Mouse (Mus musculus) heart, embryonic 14.5 days (tissue): ENCODE measurements around the gene Il3. TPM values are rescaled to one million over a fixed set of nuclear protein-coding genes. Genes with fewer than 3 reads are reported as not detected.

Experiments used
- ATAC-seq: fragments of 200-750 bp; cut with Nextera tagmentation; 2 replicates; pipeline ENCODE4 v1.8.0; 2017; ENCODE audit warnings: low read depth, moderate TSS enrichment; ENCODE audit not compliant: insufficient number of reproducible peaks, insufficient read depth, low FRiP score
- H3K27ac ChIP-seq, 2 experiments: fragments of 200-500 bp in 1 of 2; fragments of 300-500 bp in 1 of 2; sonication (generic) in 1 of 2; replicated peaks in 1 of 2; 2 replicates each; pipeline ENCODE4 v1.5.1; 2012 to 2014; ENCODE audit warnings: low read depth in 2 of 2, low read length in 2 of 2, control low read depth in 1 of 2, mild to moderate bottlenecking in 1 of 2, mixed read lengths in 1 of 2; ENCODE audit not compliant: control insufficient read depth in 1 of 2, insufficient read depth in 1 of 2
- H3K27me3 ChIP-seq: fragments of 300-500 bp; sonication (generic); 2 replicates; pipeline ENCODE4 v1.6.1; 2014; ENCODE audit warnings: mild to moderate bottlenecking, low read length, control low read depth; ENCODE audit not compliant: control insufficient read depth, insufficient read depth
- H3K36me3 ChIP-seq: fragments of 300-500 bp; sonication (generic); 2 replicates; pipeline ENCODE4 v1.6.1; 2014; ENCODE audit warnings: mild to moderate bottlenecking, control low read depth, low read length, mixed read lengths; ENCODE audit not compliant: control insufficient read depth, insufficient read depth
- H3K4me1 ChIP-seq, 2 experiments: fragments of 200-500 bp in 1 of 2; fragments of 300-500 bp in 1 of 2; sonication (generic) in 1 of 2; 2 replicates each; pipeline ENCODE4 v1.6.1; 2012 to 2014; ENCODE audit warnings: low read length in 2 of 2, control low read depth in 1 of 2, mixed read lengths in 1 of 2; ENCODE audit not compliant: control insufficient read depth in 2 of 2, insufficient read depth in 2 of 2
- H3K4me2 ChIP-seq: fragments of 300-500 bp; sonication (generic); 2 replicates; pipeline ENCODE4 v1.6.1; 2014; ENCODE audit warnings: mild to moderate bottlenecking, low read length
- H3K4me3 ChIP-seq, 2 experiments: fragments of 200-500 bp in 1 of 2; fragments of 300-500 bp in 1 of 2; sonication (generic) in 1 of 2; 2 replicates each; pipeline ENCODE4 v1.5.1; 2012 to 2014; ENCODE audit warnings: low read length in 2 of 2, mild to moderate bottlenecking in 2 of 2, control low read depth in 1 of 2, low read depth in 1 of 2, moderate library complexity in 1 of 2; ENCODE audit not compliant: control insufficient read depth in 1 of 2, insufficient read depth in 1 of 2
- H3K9ac ChIP-seq: fragments of 300-500 bp; sonication (generic); 2 replicates; pipeline ENCODE4 v1.6.1; 2014; ENCODE audit warnings: mild to moderate bottlenecking, low read length
- H3K9me3 ChIP-seq: fragments of 300-500 bp; sonication (generic); 2 replicates; pipeline ENCODE4 v1.6.1; 2016; ENCODE audit warnings: low read length, control low read depth; ENCODE audit not compliant: control insufficient read depth
- WGBS: fragments of 180-500 bp; shearing (Covaris S2); extraction: QIAGEN DNeasy Blood & Tissue Kit; methylation state at CpG from one replicate; pipeline ENCODE4 v1.1.7; 2014; 5-methylcytosine and 5-hydroxymethylcytosine counted together
- polyA plus RNA-seq: library from polyadenylated mRNA; unstranded; fragments of >200 nt; fragmentation: Nextera tagmentation; extraction: Ambion mirVana; gene quantifications from 2 replicates; pipeline ENCODE4 v1.2.1, GENCODE M21; 2014

Gene Il3
- polyA plus RNA-seq, 1 experiment from 2014 or later: not detected

GRCm38 (mm10) chr11:54224475-54224986, 42.5 kb downstream of the Il3 start:
- Histone ChIP-seq H3K27me3 (no peaks in the 10 kb centered on the region), H3K9ac (no peak overlapping the region)
- 78% methylated on average over 5 of the region's 5 CpGs for WGBS

GRCm38 (mm10) chr11:54223637-54224474, 43.2 kb downstream of the Il3 start:
- 82% methylated on average over 9 of the region's 9 CpGs for WGBS

More at GRCm38 (mm10) chr11:54224475-54224986, 42.5 kb downstream of the Il3 start:
- no peak overlapping the region for H3K4me3 ChIP-seq
- no peak overlapping the region for H3K4me2 ChIP-seq
- no peaks in the 10 kb centered on the region for H3K36me3 ChIP-seq
- ATAC-seq: no peak
- H3K9me3 ChIP-seq: no peaks in the 10 kb centered on the region
- H3K4me1 ChIP-seq: peaks cover 0 to 3% of the 10 kb centered on the region in 2 experiments; a peak in 1 of 4 replicates
- H3K27ac ChIP-seq: no peak overlapping the region

GRCm38 (mm10) chr11:54219903-54220740, 47.0 kb downstream of the Il3 start:
- Histone ChIP-seq H3K9me3 (no peaks in the 10 kb centered on the region), H3K4me3 (no peak overlapping the region), H3K4me1 (peaks cover 0 to 3% of the 10 kb centered on the region in 2 experiments; a peak in 1 of 4 replicates), H3K36me3 (no peaks in the 10 kb centered on the region), H3K9ac (no peak overlapping the region), H3K27me3 (no peaks in the 10 kb centered on the region), H3K4me2 (no peak overlapping the region), H3K27ac (no peak overlapping the region)
- ATAC-seq: no peak
- WGBS: 17% methylated on average over 6 of the region's 6 CpGs

More at GRCm38 (mm10) chr11:54223637-54224474, 43.2 kb downstream of the Il3 start:
- no peak overlapping the region for H3K4me2 ChIP-seq
- no peak overlapping the region for H3K4me3 ChIP-seq
- peaks cover 0 to 3% of the 10 kb centered on the region in 2 experiments; a peak in 1 of 4 replicates for H3K4me1 ChIP-seq
- H3K9ac ChIP-seq: no peak overlapping the region
- H3K27me3 ChIP-seq: no peaks in the 10 kb centered on the region
- no peak for ATAC-seq
- H3K36me3 ChIP-seq: no peaks in the 10 kb centered on the region
- no peak overlapping the region for H3K27ac ChIP-seq
- H3K9me3 ChIP-seq: no peaks in the 10 kb centered on the region

GRCm38 (mm10) chr11:54219191-54219590, 47.9 kb downstream of the Il3 start:
- WGBS: 73% methylated on average over 1 of the region's 1 CpGs

GRCm38 (mm10) chr11:54217384-54217783, 49.7 kb downstream of the Il3 start:
- H3K4me1 ChIP-seq: peaks cover 0 to 3% of the 10 kb centered on the region in 2 experiments; a peak in 1 of 4 replicates
- no peak overlapping the region for H3K27ac ChIP-seq
- H3K9me3 ChIP-seq: no peaks in the 10 kb centered on the region
- H3K27me3 ChIP-seq: no peaks in the 10 kb centered on the region
- H3K36me3 ChIP-seq: no peaks in the 10 kb centered on the region
- H3K4me3 ChIP-seq: no peak overlapping the region
- H3K4me2 ChIP-seq: no peak overlapping the region
- no peak overlapping the region for H3K9ac ChIP-seq
- no peak for ATAC-seq
- 69% methylated on average over 7 of the region's 7 CpGs for WGBS

More at GRCm38 (mm10) chr11:54219191-54219590, 47.9 kb downstream of the Il3 start:
- no peak for ATAC-seq
- no peaks in the 10 kb centered on the region for H3K27me3 ChIP-seq
- no peak overlapping the region for H3K4me3 ChIP-seq
- H3K4me1 ChIP-seq: peaks cover 0 to 3% of the 10 kb centered on the region in 2 experiments; a peak in 1 of 4 replicates
- H3K27ac ChIP-seq: no peak overlapping the region
- H3K9me3 ChIP-seq: no peaks in the 10 kb centered on the region
- H3K36me3 ChIP-seq: no peaks in the 10 kb centered on the region
- no peak overlapping the region for H3K9ac ChIP-seq
- H3K4me2 ChIP-seq: no peak overlapping the region

GRCm38 (mm10) chr11:54216091-54216490, 51.0 kb downstream of the Il3 start:
- WGBS: 66% methylated on average over 6 of the region's 6 CpGs
- Histone ChIP-seq H3K36me3 (no peaks in the 10 kb centered on the region), H3K9ac (no peak overlapping the region), H3K27ac (no peak overlapping the region), H3K27me3 (no peaks in the 10 kb centered on the region), H3K4me1 (peaks cover 0 to 3% of the 10 kb centered on the region in 2 experiments; a peak in 1 of 4 replicates), H3K4me2 (no peak overlapping the region), H3K4me3 (no peak overlapping the region), H3K9me3 (no peaks in the 10 kb centered on the region)
- ATAC-seq: no peak
